Mouse (Mus musculus) ES-Bruce4 (cell line): ENCODE measurements around the gene Zfp36. TPM values are rescaled to one million over a fixed set of nuclear protein-coding genes. Genes with fewer than 3 reads are reported as not detected.

Experiments
- H3K27ac ChIP-seq: 2 replicates; pipeline ENCODE4 v1.5.1; 2012; ENCODE audit warnings: low read length, inconsistent platforms; ENCODE audit not compliant: insufficient read depth
- H3K27me3 ChIP-seq: 2 replicates; pipeline ENCODE4 v1.6.1; 2012; ENCODE audit warnings: mild to moderate bottlenecking, low read length, inconsistent platforms; ENCODE audit not compliant: control insufficient read depth, poor library complexity, insufficient read depth, severe bottlenecking
- H3K36me3 ChIP-seq: 2 replicates; pipeline ENCODE4 v1.6.1; 2012; ENCODE audit warnings: inconsistent platforms, mild to moderate bottlenecking, low read length, moderate library complexity; ENCODE audit not compliant: control insufficient read depth, poor library complexity, insufficient read depth, severe bottlenecking
- H3K4me1 ChIP-seq: one replicate; pipeline ENCODE4 v1.8.1; 2011; ENCODE audit warnings: low read length; ENCODE audit not compliant: control insufficient read depth, insufficient read depth
- H3K4me3 ChIP-seq: 2 replicates; pipeline ENCODE4 v1.5.1; 2011; ENCODE audit warnings: low read depth, mild to moderate bottlenecking, low read length
- H3K9ac ChIP-seq: 2 replicates; pipeline ENCODE4 v1.6.1; 2012; ENCODE audit warnings: low read depth, mild to moderate bottlenecking, inconsistent platforms; ENCODE audit not compliant: poor library complexity, severe bottlenecking
- H3K9me3 ChIP-seq: replicated peaks from 2 replicates; pipeline ENCODE4 v1.6.1; 2012; ENCODE audit warnings: mild to moderate bottlenecking, low read length, inconsistent platforms; ENCODE audit not compliant: control insufficient read depth, poor library complexity, insufficient read depth, severe bottlenecking
- CTCF ChIP-seq: IDR thresholded peaks from one replicate; pipeline ENCODE4 v1.8.1; 2011; ENCODE audit warnings: low read depth, low read length
- EP300 ChIP-seq: IDR thresholded peaks from 2 replicates; pipeline ENCODE4 v1.6.1; 2011; ENCODE audit warnings: low read depth, low read length; ENCODE audit not compliant: insufficient read depth
- POLR2A ChIP-seq: IDR thresholded peaks from one replicate; pipeline ENCODE4 v1.8.1; 2011; ENCODE audit warnings: low read length; ENCODE audit not compliant: insufficient read depth
- polyA plus RNA-seq: library from polyadenylated mRNA; stranded (reverse); fragments of >200 nt; gene quantifications from 2 replicates; pipeline ENCODE4 v1.2.4, GENCODE M21; 2011; ENCODE audit warnings: low read depth; ENCODE audit not compliant: missing spikeins, insufficient read depth, insufficient read length

Zfp36 gene
- polyA plus RNA-seq, 1 experiment: 25.7 TPM

DNA sequence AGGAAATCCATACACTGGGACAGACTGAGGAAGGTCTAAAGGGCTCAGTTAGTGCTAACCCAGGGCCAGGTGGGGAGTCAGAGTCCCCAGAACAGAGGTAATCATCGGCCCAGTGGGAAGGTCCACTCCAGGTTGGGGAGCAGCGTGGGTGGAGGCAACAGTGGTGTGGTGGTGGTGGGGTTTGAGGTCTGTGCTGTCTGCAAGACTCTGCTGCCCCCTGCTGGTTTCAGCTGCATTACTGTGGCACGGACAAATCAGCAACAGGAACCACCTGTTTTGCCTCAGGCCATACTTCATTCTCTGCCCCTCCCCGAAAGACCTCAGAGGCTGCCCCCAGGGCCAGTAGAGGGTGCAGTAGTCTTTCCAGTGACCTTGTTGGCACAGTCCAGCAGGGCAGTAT lies 6.4 kb upstream of the Zfp36 start:
- peaks cover 3% of the 10 kb centered on the region for H3K4me1 ChIP-seq
- no peaks in the 10 kb centered on the region for H3K9me3 ChIP-seq
- H3K27me3 ChIP-seq: no peaks in the 10 kb centered on the region
- H3K9ac ChIP-seq: no peak overlapping the region
- no peak overlapping the region for H3K4me3 ChIP-seq
- peaks cover 5% of the 10 kb centered on the region for H3K36me3 ChIP-seq
- TF ChIP-seq CTCF (peak; percentile 94), EP300 (peak; percentile 67; the same call in 1 of the 2 replicates), POLR2A (no peak)
- H3K27ac ChIP-seq: no peak overlapping the region

DNA sequence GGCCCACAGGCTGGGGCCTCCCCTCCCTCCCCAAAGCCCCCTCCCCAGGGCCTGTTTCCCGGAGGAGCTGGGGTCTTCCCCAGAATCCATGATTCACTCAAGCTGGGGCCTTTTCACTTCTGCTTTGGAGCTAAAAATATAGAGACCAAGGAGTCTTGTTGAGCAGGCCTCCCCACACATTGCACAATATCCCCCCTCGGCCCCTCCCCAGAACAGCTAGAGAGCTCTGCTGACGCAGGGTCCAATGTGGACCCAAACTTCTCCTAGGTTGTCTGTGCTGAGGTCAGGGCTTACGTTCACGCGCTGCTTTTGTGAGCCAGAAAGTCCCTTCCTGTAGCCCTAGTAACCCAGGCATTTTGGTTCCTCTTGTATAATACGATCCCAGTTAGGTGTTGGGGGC lies 6.0 kb upstream of the Zfp36 start:
- peaks cover 5% of the 10 kb centered on the region for H3K36me3 ChIP-seq
- no peaks in the 10 kb centered on the region for H3K9me3 ChIP-seq
- no peaks in the 10 kb centered on the region for H3K27me3 ChIP-seq
- no peak overlapping the region for H3K27ac ChIP-seq
- H3K4me3 ChIP-seq: no peak overlapping the region
- H3K4me1 ChIP-seq: peaks cover 3% of the 10 kb centered on the region
- no peak overlapping the region for H3K9ac ChIP-seq
- TF ChIP-seq CTCF (no peak), EP300 (no peak), POLR2A (no peak)

DNA sequence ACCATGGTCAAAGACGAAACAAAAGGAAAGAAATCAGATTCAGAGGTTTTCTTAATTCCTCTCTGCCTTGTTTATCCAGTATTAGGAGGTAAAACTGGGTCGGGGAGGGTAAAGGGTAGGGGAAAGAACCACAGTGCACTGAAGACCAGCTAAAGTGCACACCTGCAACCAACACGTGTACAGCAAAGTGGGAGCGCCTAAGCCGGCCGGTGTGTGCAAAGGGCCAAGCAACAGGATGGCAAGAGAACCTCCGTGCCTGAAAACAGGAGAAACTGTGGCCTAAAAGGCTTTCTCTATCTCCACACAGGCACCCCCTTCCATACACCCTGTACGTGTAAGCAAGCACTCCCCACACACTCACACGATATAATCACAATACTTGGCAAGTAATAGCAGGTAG lies 5.1 kb upstream of the Zfp36 start:
- Histone ChIP-seq H3K9me3 (no peaks in the 10 kb centered on the region), H3K4me3 (no peak overlapping the region), H3K4me1 (peaks cover 3% of the 10 kb centered on the region), H3K36me3 (peaks cover 5% of the 10 kb centered on the region), H3K9ac (no peak overlapping the region), H3K27ac (no peak overlapping the region), H3K27me3 (no peaks in the 10 kb centered on the region)
- no peak for TF ChIP-seq CTCF
- no peak for TF ChIP-seq POLR2A
- TF ChIP-seq EP300: no peak

DNA sequence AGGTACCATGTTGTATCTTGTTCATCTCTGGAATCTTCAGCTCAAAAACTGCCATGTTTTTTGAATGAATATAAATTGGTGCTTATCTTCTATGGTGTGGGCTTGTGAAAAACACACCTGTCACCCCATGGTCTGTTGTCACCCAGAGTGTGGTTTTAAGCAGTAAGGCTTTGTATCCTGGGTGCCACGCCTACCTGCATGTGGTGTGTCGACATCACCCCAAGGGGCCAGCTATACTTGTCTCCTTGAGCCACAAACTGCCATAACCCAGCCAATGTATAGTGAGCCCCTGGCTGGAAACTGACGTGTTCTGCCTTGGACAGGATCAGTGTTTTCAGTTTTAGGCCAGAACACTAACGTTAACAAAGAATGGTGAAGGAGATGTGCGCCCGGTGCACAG lies 4.1 kb upstream of the Zfp36 start:
- no peaks in the 10 kb centered on the region for H3K9me3 ChIP-seq
- no peak overlapping the region for H3K27ac ChIP-seq
- no peak overlapping the region for H3K4me3 ChIP-seq
- H3K9ac ChIP-seq: no peak overlapping the region
- H3K4me1 ChIP-seq: peaks cover 3% of the 10 kb centered on the region
- no peak for TF ChIP-seq POLR2A
- no peak for TF ChIP-seq CTCF
- TF ChIP-seq EP300: no peak
- H3K27me3 ChIP-seq: no peaks in the 10 kb centered on the region
- H3K36me3 ChIP-seq: peaks cover 2% of the 10 kb centered on the region

DNA sequence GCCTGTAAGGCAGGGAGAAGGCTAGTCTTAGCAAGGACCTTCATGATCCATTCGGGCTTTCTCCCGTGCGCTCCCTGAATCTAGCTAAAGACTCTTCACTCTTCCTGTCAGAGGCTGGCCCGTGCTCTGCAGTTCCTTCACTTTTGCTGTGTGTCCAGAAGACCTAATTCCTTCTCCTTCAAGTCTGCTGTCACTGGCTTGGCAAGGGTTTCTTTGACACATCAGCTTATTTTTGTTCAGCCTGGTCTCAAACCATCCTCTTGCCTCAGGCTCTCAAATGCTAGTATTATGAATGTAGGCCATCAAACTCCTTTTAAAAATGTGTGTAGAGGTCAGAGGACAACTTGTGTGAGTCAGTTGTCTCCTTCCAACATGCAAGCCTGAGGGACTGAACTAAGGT lies 3.6 kb upstream of the Zfp36 start:
- H3K4me3 ChIP-seq: no peak overlapping the region
- no peak for TF ChIP-seq CTCF
- TF ChIP-seq POLR2A: no peak
- no peak for TF ChIP-seq EP300
- H3K9ac ChIP-seq: no peak overlapping the region
- H3K27ac ChIP-seq: no peak overlapping the region
- no peaks in the 10 kb centered on the region for H3K9me3 ChIP-seq
- H3K27me3 ChIP-seq: no peaks in the 10 kb centered on the region
- H3K36me3 ChIP-seq: no peaks in the 10 kb centered on the region; the same call in 1 of the 2 replicates
- peaks cover 3% of the 10 kb centered on the region for H3K4me1 ChIP-seq

DNA sequence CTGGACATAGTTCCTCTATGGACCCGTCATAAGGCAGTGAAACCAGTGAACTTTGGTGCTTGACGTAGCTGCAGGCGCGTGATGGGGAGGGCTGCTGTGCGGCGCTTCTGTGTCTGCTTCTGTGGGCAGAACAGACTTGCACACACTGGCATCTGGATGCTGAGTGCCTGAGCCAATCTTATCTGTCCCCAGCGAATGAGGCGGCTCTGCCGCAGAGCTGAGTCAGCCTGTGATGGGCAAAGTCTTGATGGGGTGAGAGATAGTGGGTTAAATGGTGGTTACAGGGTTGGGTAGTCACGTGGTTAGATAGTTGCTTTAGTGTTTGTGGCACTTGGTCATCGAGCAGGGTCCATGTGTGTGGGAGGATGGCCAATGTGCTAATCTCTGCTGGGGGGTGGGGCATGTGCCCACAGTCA lies 2.9 kb upstream of the Zfp36 start:
- Histone ChIP-seq H3K9ac (0 out of 2 replicates have a peak overlapping the region, but pooled peaks have one; percentile 64), H3K4me1 (peaks cover 3% of the 10 kb centered on the region), H3K36me3 (no peaks in the 10 kb centered on the region; the same call in 1 of the 2 replicates), H3K4me3 (no peak overlapping the region), H3K9me3 (no peaks in the 10 kb centered on the region), H3K27ac (0 out of 2 replicates have a peak overlapping the region, but pooled peaks have one; percentile 76), H3K27me3 (no peaks in the 10 kb centered on the region)
- no peak for TF ChIP-seq POLR2A
- no peak for TF ChIP-seq EP300
- no peak for TF ChIP-seq CTCF

DNA sequence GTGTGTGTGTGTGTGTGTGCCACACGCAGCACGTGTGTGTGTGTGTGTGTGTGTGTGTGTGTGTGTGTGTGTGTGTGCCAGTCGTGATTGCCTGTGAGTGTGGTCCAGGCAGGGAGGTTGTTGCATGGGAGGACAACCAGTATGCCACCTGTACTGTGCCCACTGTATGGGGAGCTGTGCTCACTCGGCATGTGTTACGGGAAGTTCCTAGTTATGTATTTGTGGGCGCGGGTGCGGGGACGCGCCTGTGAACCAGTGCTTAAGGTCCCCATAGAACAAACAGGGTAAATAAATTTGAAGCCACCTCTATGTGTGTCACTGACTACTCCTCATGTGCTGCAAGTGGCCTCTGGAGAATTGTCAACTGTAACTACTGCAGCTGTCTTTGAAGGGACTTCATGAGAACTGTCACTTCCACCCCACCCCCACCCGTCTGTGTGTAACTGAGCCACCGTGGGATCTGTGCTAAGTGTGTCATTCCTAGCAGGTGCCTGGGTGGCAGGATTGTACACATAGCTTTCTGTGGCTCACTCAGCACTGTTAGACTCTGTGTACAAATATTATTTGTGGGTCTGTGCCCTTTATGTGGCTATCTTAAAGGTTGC lies 2.4 kb upstream of the Zfp36 start:
- peaks cover 3% of the 10 kb centered on the region for H3K4me1 ChIP-seq
- no peaks in the 10 kb centered on the region for H3K9me3 ChIP-seq
- H3K4me3 ChIP-seq: peak overlapping the region; percentile 54
- H3K27ac ChIP-seq: peak overlapping the region; percentile 76
- no peak for TF ChIP-seq CTCF
- TF ChIP-seq POLR2A: no peak
- TF ChIP-seq EP300: no peak
- no peaks in the 10 kb centered on the region for H3K27me3 ChIP-seq
- peak overlapping the region; percentile 64; the same call in 1 of the 2 replicates for H3K9ac ChIP-seq
- H3K36me3 ChIP-seq: peaks cover 3% of the 10 kb centered on the region
